Mouse (Mus musculus): ENCODE measurements at regions not wholly inside any gene's neighbourhood (a gene's known extent, or its start where the extent isn't known, plus 50 kb on each side); places are given as distances from the start of the nearest gene placed in this dataset.
"Not testable (repeated sequence)": the region's sequence is repeated elsewhere in the genome, so short reads cannot be mapped to it uniquely, and the experiment has no call there.

GRCm38 (mm10) chr17:69563165-69563564 is 124.0 kb downstream of the Akain1 start:
- H3K4me3 ChIP-seq (ENCODE audit: insufficient read depth, low read length) = no peak overlapping the region
- TF ChIP-seq CTCF (IDR thresholded peaks at IDR 0.05; ENCODE audit: extremely low read depth, insufficient read depth, low read length) = peak; percentile 83
- TF ChIP-seq POLR2A (IDR thresholded peaks at IDR 0.05; ENCODE audit: extremely low read depth, insufficient read depth, low read length) = no peak
- no peaks in the 10 kb centered on the region for H3K4me1 ChIP-seq (ENCODE audit: control insufficient read depth, insufficient read depth, low read length)
- H3K27ac ChIP-seq (ENCODE audit: insufficient read depth, low read length) = no peak overlapping the region

DNA sequence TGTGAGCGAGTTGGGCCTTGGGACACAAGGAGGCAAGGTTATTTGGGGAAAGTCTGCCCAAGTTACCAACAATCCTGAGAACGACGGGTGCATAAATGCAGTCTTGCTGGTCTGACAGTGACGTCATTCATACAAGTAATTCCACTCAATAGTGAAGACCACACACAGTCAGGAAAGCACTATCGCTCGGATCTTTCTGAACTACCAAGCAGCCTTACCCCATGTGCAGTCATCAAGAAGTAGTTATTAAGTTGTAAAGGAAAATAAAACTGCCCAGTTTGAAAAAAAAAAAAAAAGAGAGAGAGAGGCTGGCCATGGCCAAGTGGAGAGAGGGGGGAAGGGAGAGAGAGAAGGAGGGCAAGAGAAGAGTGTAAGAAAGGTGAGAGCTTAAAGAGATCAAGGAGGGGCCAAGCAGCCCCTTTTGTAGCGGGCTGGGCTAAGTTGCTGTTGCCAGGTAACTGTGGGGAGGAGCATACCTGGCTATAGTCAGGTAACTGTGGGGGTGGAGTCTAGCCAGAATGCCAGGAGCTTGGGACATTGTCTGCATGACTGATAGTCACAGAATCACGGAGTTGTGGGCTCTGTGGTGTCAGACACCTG is 132.0 kb downstream of the Akain1 start:
- H3K4me1 ChIP-seq (ENCODE audit: control insufficient read depth, insufficient read depth, low read length); H3K4me3 ChIP-seq (ENCODE audit: insufficient read depth, low read length); H3K27ac ChIP-seq (ENCODE audit: insufficient read depth, low read length): not testable (repeated sequence)

DNA sequence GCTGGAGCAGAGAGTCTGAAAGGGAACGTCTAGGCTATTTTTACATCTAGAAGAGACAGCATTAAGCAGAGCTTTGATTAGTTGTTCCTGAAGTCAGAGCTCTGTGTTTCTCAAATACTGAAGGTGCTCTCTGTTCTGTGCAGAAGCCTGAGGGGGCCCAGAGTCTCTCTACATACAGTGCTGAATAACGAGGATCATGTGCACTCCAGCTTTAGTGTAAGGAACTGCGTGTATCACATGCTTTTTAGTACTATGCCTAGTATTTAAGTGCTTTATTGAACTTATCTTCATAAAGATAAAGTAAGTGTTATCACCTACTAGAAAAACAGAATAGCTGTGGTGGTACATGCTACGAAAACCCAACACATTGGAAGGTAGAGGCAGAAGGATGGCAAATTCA is 151.4 kb downstream of the Akain1 start:
- no peak for TF ChIP-seq POLR2A (IDR thresholded peaks at IDR 0.05; ENCODE audit: extremely low read depth, insufficient read depth, low read length)
- TF ChIP-seq CTCF (IDR thresholded peaks at IDR 0.05; ENCODE audit: extremely low read depth, insufficient read depth, low read length) = no peak
- Histone ChIP-seq H3K4me1 (ENCODE audit: control insufficient read depth, insufficient read depth, low read length) (no peaks in the 10 kb centered on the region), H3K27ac (ENCODE audit: insufficient read depth, low read length) (no peak overlapping the region), H3K4me3 (ENCODE audit: insufficient read depth, low read length) (no peak overlapping the region)

GRCm38 (mm10) chr17:69597773-69598295 is 158.7 kb downstream of the Akain1 start:
- no peak overlapping the region for H3K27ac ChIP-seq (ENCODE audit: insufficient read depth, low read length)
- no peak for TF ChIP-seq POLR2A (IDR thresholded peaks at IDR 0.05; ENCODE audit: extremely low read depth, insufficient read depth, low read length)
- TF ChIP-seq CTCF (IDR thresholded peaks at IDR 0.05; ENCODE audit: extremely low read depth, insufficient read depth, low read length) = no peak

DNA sequence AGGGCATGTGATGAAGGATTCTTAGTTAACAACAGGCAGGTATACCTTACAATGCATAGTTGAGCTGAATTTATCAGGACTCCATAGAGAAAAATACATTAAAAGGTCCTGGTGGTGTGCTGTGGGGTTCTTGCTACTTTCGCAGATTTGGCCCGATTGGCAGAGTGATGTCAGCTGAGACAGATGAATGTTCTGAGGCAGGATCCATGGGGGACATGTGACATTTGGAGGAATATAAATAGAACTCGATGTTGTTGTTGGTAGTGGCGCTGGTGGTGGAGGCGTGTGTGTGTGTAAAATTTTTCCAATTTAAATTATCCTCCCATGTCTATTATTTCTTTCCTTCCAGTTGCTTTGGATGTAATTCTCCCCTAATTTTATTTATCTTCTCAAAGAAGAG is 159.3 kb downstream of the Akain1 start:
- TF ChIP-seq POLR2A (IDR thresholded peaks at IDR 0.05; ENCODE audit: extremely low read depth, insufficient read depth, low read length) (no peak), CTCF (IDR thresholded peaks at IDR 0.05; ENCODE audit: extremely low read depth, insufficient read depth, low read length) (no peak)
- Histone ChIP-seq H3K4me1 (ENCODE audit: control insufficient read depth, insufficient read depth, low read length) (no peaks in the 10 kb centered on the region), H3K4me3 (ENCODE audit: insufficient read depth, low read length) (no peak overlapping the region), H3K27ac (ENCODE audit: insufficient read depth, low read length) (no peak overlapping the region)

More at GRCm38 (mm10) chr17:69597773-69598295, 158.7 kb downstream of the Akain1 start:
- no peaks in the 10 kb centered on the region for H3K4me1 ChIP-seq (ENCODE audit: control insufficient read depth, insufficient read depth, low read length)
- no peak overlapping the region for H3K4me3 ChIP-seq (ENCODE audit: insufficient read depth, low read length)

DNA sequence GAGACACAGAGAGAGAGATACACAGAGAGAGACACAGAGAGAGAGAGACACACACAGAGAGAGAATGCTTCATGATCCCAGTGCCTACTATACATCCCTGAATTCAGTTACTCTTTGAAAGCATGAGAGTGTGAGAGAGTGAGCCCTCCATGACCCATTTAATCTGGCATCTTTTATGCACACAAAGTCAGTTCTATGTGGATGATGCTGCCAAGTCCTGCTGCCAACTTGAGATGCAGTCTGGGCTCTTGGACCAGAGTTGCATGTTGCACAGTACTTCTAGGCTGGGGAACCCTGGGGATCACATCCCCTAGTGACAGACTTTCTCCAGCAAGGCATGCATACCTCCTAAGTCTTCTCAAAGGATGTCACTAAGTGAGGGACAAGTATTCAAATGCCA is 164.5 kb downstream of the Akain1 start:
- no peak overlapping the region for H3K27ac ChIP-seq (ENCODE audit: insufficient read depth, low read length)
- TF ChIP-seq POLR2A (IDR thresholded peaks at IDR 0.05; ENCODE audit: extremely low read depth, insufficient read depth, low read length) = no peak
- no peak for TF ChIP-seq CTCF (IDR thresholded peaks at IDR 0.05; ENCODE audit: extremely low read depth, insufficient read depth, low read length)
- H3K4me3 ChIP-seq (ENCODE audit: insufficient read depth, low read length) = no peak overlapping the region
- no peaks in the 10 kb centered on the region; the same call in 1 of the 2 replicates for H3K4me1 ChIP-seq (ENCODE audit: control insufficient read depth, insufficient read depth, low read length)

DNA sequence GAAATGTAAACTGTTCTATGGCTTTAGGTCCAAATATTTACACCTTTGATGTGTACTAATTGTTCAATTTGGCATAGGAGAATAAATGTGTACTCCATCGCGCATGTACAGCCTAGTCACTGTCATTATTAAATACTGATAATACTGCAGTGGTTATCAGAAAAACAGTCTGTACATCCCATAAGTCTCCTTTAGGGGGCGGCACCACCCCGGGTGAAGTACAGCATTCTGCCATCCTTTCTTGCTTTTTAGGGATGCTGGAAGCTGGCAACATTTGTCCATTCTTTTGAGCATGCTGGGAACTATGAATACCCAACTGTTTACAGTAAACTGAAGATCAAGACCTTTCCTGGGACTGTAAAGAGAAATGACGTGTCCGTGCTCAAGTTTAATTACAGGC is 165.6 kb downstream of the Akain1 start:
- TF ChIP-seq CTCF (IDR thresholded peaks at IDR 0.05; ENCODE audit: extremely low read depth, insufficient read depth, low read length) = peak; percentile 67
- TF ChIP-seq POLR2A (IDR thresholded peaks at IDR 0.05; ENCODE audit: extremely low read depth, insufficient read depth, low read length) = no peak
- H3K4me1 ChIP-seq (ENCODE audit: control insufficient read depth, insufficient read depth, low read length) = no peaks in the 10 kb centered on the region; the same call in 1 of the 2 replicates
- H3K4me3 ChIP-seq (ENCODE audit: insufficient read depth, low read length) = no peak overlapping the region
- no peak overlapping the region for H3K27ac ChIP-seq (ENCODE audit: insufficient read depth, low read length)

DNA sequence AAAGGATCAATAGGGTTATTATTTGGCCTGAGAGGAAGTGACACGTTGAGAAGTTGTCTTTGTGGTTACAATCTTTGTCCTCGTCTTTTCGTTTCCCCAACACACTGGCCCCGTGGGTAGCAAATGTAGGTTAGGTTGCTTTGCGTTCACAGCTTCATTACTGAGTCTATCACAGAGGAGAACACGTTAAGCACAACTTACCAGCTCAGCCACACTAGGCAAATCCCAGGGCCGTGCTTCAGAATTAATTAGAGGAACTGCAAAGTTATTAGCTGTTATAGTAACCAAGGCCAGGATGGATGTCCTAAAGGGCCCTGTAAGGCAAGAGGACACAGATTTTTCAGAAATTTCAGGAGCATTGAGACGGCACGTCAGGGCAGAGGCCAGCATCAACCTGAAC is 166.3 kb downstream of the Akain1 start:
- H3K27ac ChIP-seq (ENCODE audit: insufficient read depth, low read length) = no peak overlapping the region
- no peak overlapping the region for H3K4me3 ChIP-seq (ENCODE audit: insufficient read depth, low read length)
- H3K4me1 ChIP-seq (ENCODE audit: control insufficient read depth, insufficient read depth, low read length) = no peaks in the 10 kb centered on the region; the same call in 1 of the 2 replicates
- TF ChIP-seq POLR2A (IDR thresholded peaks at IDR 0.05; ENCODE audit: extremely low read depth, insufficient read depth, low read length) (no peak), CTCF (IDR thresholded peaks at IDR 0.05; ENCODE audit: extremely low read depth, insufficient read depth, low read length) (no peak)

- TF ChIP-seq POLR2A (IDR thresholded peaks at IDR 0.05; ENCODE audit: extremely low read depth, insufficient read depth, low read length) (no peak), CTCF (IDR thresholded peaks at IDR 0.05; ENCODE audit: extremely low read depth, insufficient read depth, low read length) (no peak)
- Histone ChIP-seq H3K27ac (ENCODE audit: insufficient read depth, low read length) (no peak overlapping the region), H3K4me3 (ENCODE audit: insufficient read depth, low read length) (no peak overlapping the region)
Measured at GRCm38 (mm10) chr17:69631411-69631810, 192.3 kb downstream of the Akain1 start.

DNA sequence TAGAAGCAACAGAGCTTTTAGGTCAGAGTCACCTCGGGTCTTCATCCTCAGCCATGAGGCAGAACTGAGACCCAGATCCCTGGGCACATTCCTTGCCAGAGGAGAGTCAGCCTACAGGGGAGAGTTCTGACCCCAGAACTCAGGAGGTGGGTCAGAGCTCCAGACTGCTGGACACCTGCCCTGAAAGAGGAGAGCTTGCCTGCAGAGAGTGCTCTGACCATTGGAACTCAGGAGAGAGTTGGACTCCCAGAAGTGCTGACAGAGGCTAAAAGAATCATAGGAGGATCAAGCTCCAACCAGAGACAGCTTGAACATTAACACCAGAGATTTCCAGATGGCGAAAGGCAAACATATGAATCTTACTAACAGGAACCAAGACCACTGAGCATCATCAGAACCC is 211.4 kb downstream of the Akain1 start:
- not testable (repeated sequence) for H3K27ac ChIP-seq (ENCODE audit: insufficient read depth, low read length); H3K4me3 ChIP-seq (ENCODE audit: insufficient read depth, low read length)

More at GRCm38 (mm10) chr17:69631411-69631810, 192.3 kb downstream of the Akain1 start:
- no peaks in the 10 kb centered on the region for H3K4me1 ChIP-seq (ENCODE audit: control insufficient read depth, insufficient read depth, low read length)

More for the DNA sequence above, 211.4 kb downstream of the Akain1 start:
- not testable (repeated sequence) for H3K4me1 ChIP-seq (ENCODE audit: control insufficient read depth, insufficient read depth, low read length)

Measured in cortical plate, adult 2 months (tissue).